Mouse (Mus musculus) neural tube, embryonic 12.5 days (tissue): Measurements from ENCODE around the gene Slc36a2. TPM values are rescaled to one million over a fixed set of nuclear protein-coding genes. Genes with fewer than 3 reads are reported as not detected.

Experiments
- ATAC-seq: fragments of 200-750 bp; cut with Nextera tagmentation; 2 replicates; pipeline ENCODE4 v1.8.0; 2017; ENCODE audit warnings: low read depth, mild to moderate bottlenecking, moderate TSS enrichment, moderate library complexity; ENCODE audit not compliant: low FRiP score
- H3K27ac ChIP-seq: fragments of 300-500 bp; sonication (generic); 2 replicates; pipeline ENCODE4 v1.5.1; 2016
- H3K27me3 ChIP-seq: fragments of 300-500 bp; sonication (generic); replicated peaks from 2 replicates; pipeline ENCODE4 v1.6.1; 2016; ENCODE audit warnings: mild to moderate bottlenecking
- H3K36me3 ChIP-seq: fragments of 300-500 bp; sonication (generic); 2 replicates; pipeline ENCODE4 v1.6.1; 2016; ENCODE audit warnings: mild to moderate bottlenecking
- H3K4me1 ChIP-seq: fragments of 300-500 bp; sonication (generic); 2 replicates; pipeline ENCODE4 v1.6.1; 2016
- H3K4me2 ChIP-seq: fragments of 300-500 bp; sonication (generic); replicated peaks from 2 replicates; pipeline ENCODE4 v1.6.1; 2016; ENCODE audit warnings: mild to moderate bottlenecking
- H3K4me3 ChIP-seq: fragments of 300-500 bp; sonication (generic); 2 replicates; pipeline ENCODE4 v1.5.1; 2016
- H3K9ac ChIP-seq: fragments of 300-500 bp; sonication (generic); 2 replicates; pipeline ENCODE4 v1.6.1; 2016; ENCODE audit warnings: mild to moderate bottlenecking
- H3K9me3 ChIP-seq: fragments of 300-500 bp; sonication (generic); 2 replicates; pipeline ENCODE4 v1.6.1; 2016; ENCODE audit warnings: mild to moderate bottlenecking
- WGBS: fragments of 180-500 bp; shearing (Covaris S2); methylation state at CpG from one replicate; pipeline ENCODE4 v1.1.7; 2016; 5-methylcytosine and 5-hydroxymethylcytosine counted together
- polyA plus RNA-seq: library from polyadenylated mRNA; unstranded; fragments of >200 nt; fragmentation: Nextera tagmentation; extraction: Ambion mirVana; gene quantifications from 2 replicates; pipeline ENCODE4 v1.2.1, GENCODE M21; 2016

The Slc36a2 gene
- polyA plus RNA-seq, 1 experiment from 2014 or later = 0.81 TPM

GRCm38 (mm10) chr11:55146855-55147254 lies 38.0 kb downstream of the Slc36a2 start:
- H3K4me2 ChIP-seq = no peak overlapping the region
- ATAC-seq = no peak
- H3K9me3 ChIP-seq = no peaks in the 10 kb centered on the region
- H3K27me3 ChIP-seq = no peaks in the 10 kb centered on the region
- no peak overlapping the region for H3K4me3 ChIP-seq
- 61% methylated on average over 1 of the region's 1 CpGs for WGBS
- no peaks in the 10 kb centered on the region for H3K36me3 ChIP-seq
- no peaks in the 10 kb centered on the region for H3K4me1 ChIP-seq
- H3K27ac ChIP-seq = no peak overlapping the region
- no peak overlapping the region for H3K9ac ChIP-seq

- Histone ChIP-seq H3K9me3 (no peaks in the 10 kb centered on the region), H3K4me1 (0 out of 2 replicates have a peak, but pooled peaks cover 2% of the 10 kb centered on the region), H3K4me2 (no peak overlapping the region), H3K27me3 (no peaks in the 10 kb centered on the region), H3K4me3 (no peak overlapping the region), H3K36me3 (no peaks in the 10 kb centered on the region), H3K9ac (no peak overlapping the region), H3K27ac (no peak overlapping the region)
- 68% methylated on average over 5 of the region's 5 CpGs for WGBS
- no peak for ATAC-seq
These were observed 40.9 kb downstream of the Slc36a2 start for GRCm38 (mm10) chr11:55144011-55144410.

GRCm38 (mm10) chr11:55141502-55141901 lies 43.4 kb downstream of the Slc36a2 start:
- Histone ChIP-seq H3K27me3 (no peaks in the 10 kb centered on the region), H3K4me1 (0 out of 2 replicates have a peak, but pooled peaks cover 2% of the 10 kb centered on the region), H3K9me3 (no peaks in the 10 kb centered on the region), H3K9ac (no peak overlapping the region), H3K36me3 (no peaks in the 10 kb centered on the region), H3K4me3 (no peak overlapping the region), H3K27ac (no peak overlapping the region), H3K4me2 (no peak overlapping the region)
- no peak for ATAC-seq
- WGBS = 80% methylated on average over 4 of the region's 4 CpGs

- H3K4me2 ChIP-seq = no peak overlapping the region
- no peak for ATAC-seq
- no peak overlapping the region for H3K27ac ChIP-seq
- no peaks in the 10 kb centered on the region for H3K27me3 ChIP-seq
- no peak overlapping the region for H3K4me3 ChIP-seq
- H3K9me3 ChIP-seq = no peaks in the 10 kb centered on the region
- no peaks in the 10 kb centered on the region for H3K36me3 ChIP-seq
- no peak overlapping the region for H3K9ac ChIP-seq
- H3K4me1 ChIP-seq = 0 out of 2 replicates have a peak, but pooled peaks cover 2% of the 10 kb centered on the region
These were observed 47.2 kb downstream of the Slc36a2 start for GRCm38 (mm10) chr11:55137646-55138045.

- Histone ChIP-seq H3K36me3 (no peaks in the 10 kb centered on the region), H3K4me1 (0 out of 2 replicates have a peak, but pooled peaks cover 2% of the 10 kb centered on the region), H3K27ac (no peak overlapping the region), H3K9ac (no peak overlapping the region), H3K4me2 (no peak overlapping the region), H3K9me3 (no peaks in the 10 kb centered on the region), H3K27me3 (no peaks in the 10 kb centered on the region), H3K4me3 (no peak overlapping the region)
- no peak for ATAC-seq
- WGBS = 77% methylated on average over 15 of the region's 15 CpGs
These were observed 47.9 kb downstream of the Slc36a2 start for GRCm38 (mm10) chr11:55136770-55137547.

GRCm38 (mm10) chr11:55134871-55135270 lies 50.0 kb downstream of the Slc36a2 start:
- Histone ChIP-seq H3K4me1 (0 out of 2 replicates have a peak, but pooled peaks cover 2% of the 10 kb centered on the region), H3K4me2 (no peak overlapping the region), H3K27me3 (no peaks in the 10 kb centered on the region), H3K36me3 (no peaks in the 10 kb centered on the region), H3K4me3 (no peak overlapping the region), H3K9ac (no peak overlapping the region), H3K27ac (no peak overlapping the region), H3K9me3 (no peaks in the 10 kb centered on the region)
- ATAC-seq = no peak
- WGBS = 93% methylated on average over 5 of the region's 5 CpGs

- H3K9me3 ChIP-seq = no peaks in the 10 kb centered on the region
- no peak overlapping the region for H3K4me2 ChIP-seq
- H3K27me3 ChIP-seq = no peaks in the 10 kb centered on the region
- no peak overlapping the region for H3K4me3 ChIP-seq
- no peak overlapping the region for H3K27ac ChIP-seq
- no peaks in the 10 kb centered on the region for H3K4me1 ChIP-seq
- H3K36me3 ChIP-seq = no peaks in the 10 kb centered on the region
- ATAC-seq = no peak
- no peak overlapping the region for H3K9ac ChIP-seq
- WGBS = 85% methylated on average over 1 of the region's 1 CpGs
These were observed 50.5 kb downstream of the Slc36a2 start for GRCm38 (mm10) chr11:55134407-55134806.

GRCm38 (mm10) chr11:55133204-55133603 lies 51.7 kb downstream of the Slc36a2 start:
- no peaks in the 10 kb centered on the region for H3K4me1 ChIP-seq
- no peak for ATAC-seq
- no peak overlapping the region for H3K27ac ChIP-seq
- H3K4me2 ChIP-seq = no peak overlapping the region
- 84% methylated on average over 1 of the region's 1 CpGs for WGBS
- no peak overlapping the region for H3K4me3 ChIP-seq
- no peaks in the 10 kb centered on the region for H3K9me3 ChIP-seq
- no peaks in the 10 kb centered on the region for H3K27me3 ChIP-seq
- no peak overlapping the region for H3K9ac ChIP-seq
- no peaks in the 10 kb centered on the region for H3K36me3 ChIP-seq

GRCm38 (mm10) chr11:55131946-55132345 lies 52.9 kb downstream of the Slc36a2 start:
- no peak for ATAC-seq
- WGBS = 82% methylated on average over 1 of the region's 1 CpGs

GRCm38 (mm10) chr11:55131077-55131742 lies 53.7 kb downstream of the Slc36a2 start:
- H3K4me3 ChIP-seq = no peak overlapping the region
- no peak overlapping the region for H3K27ac ChIP-seq
- 91% methylated on average over 11 of the region's 11 CpGs for WGBS
- no peaks in the 10 kb centered on the region for H3K27me3 ChIP-seq
- ATAC-seq = no peak
- H3K9me3 ChIP-seq = no peaks in the 10 kb centered on the region
- no peak overlapping the region for H3K9ac ChIP-seq
- no peaks in the 10 kb centered on the region for H3K4me1 ChIP-seq
- H3K4me2 ChIP-seq = no peak overlapping the region
- H3K36me3 ChIP-seq = no peaks in the 10 kb centered on the region

More at GRCm38 (mm10) chr11:55131946-55132345, 52.9 kb downstream of the Slc36a2 start:
- H3K27me3 ChIP-seq = no peaks in the 10 kb centered on the region
- no peak overlapping the region for H3K4me2 ChIP-seq
- no peaks in the 10 kb centered on the region for H3K4me1 ChIP-seq
- no peak overlapping the region for H3K27ac ChIP-seq
- no peaks in the 10 kb centered on the region for H3K9me3 ChIP-seq
- no peaks in the 10 kb centered on the region for H3K36me3 ChIP-seq
- H3K9ac ChIP-seq = no peak overlapping the region
- H3K4me3 ChIP-seq = no peak overlapping the region

- Histone ChIP-seq H3K4me2 (no peak overlapping the region), H3K4me3 (no peak overlapping the region), H3K4me1 (no peaks in the 10 kb centered on the region), H3K27ac (no peak overlapping the region), H3K9ac (no peak overlapping the region), H3K36me3 (no peaks in the 10 kb centered on the region), H3K9me3 (no peaks in the 10 kb centered on the region), H3K27me3 (no peaks in the 10 kb centered on the region)
- ATAC-seq = no peak
- 75% methylated on average over 3 of the region's 3 CpGs for WGBS
These were observed 56.5 kb downstream of the Slc36a2 start for GRCm38 (mm10) chr11:55128411-55128810.

- Histone ChIP-seq H3K9me3 (no peaks in the 10 kb centered on the region), H3K4me2 (no peak overlapping the region), H3K36me3 (no peaks in the 10 kb centered on the region), H3K4me3 (no peak overlapping the region), H3K4me1 (no peaks in the 10 kb centered on the region), H3K27ac (no peak overlapping the region), H3K9ac (no peak overlapping the region), H3K27me3 (no peaks in the 10 kb centered on the region)
- WGBS = 88% methylated on average over 6 of the region's 6 CpGs
- no peak for ATAC-seq
These were observed 56.9 kb downstream of the Slc36a2 start for GRCm38 (mm10) chr11:55127937-55128336.
